Mouse (Mus musculus): Measurements from ENCODE around the gene Cdca4. TPM values are rescaled to one million over a fixed set of nuclear protein-coding genes. Genes with fewer than 3 reads are reported as not detected.
"Not testable (repeated sequence)": the region's sequence is repeated elsewhere in the genome, so short reads cannot be mapped to it uniquely, and the experiment has no call there.

Cdca4 gene
- total RNA-seq, 2 experiments from 2014 or later = 52.4 to 82.7 TPM

DNA sequence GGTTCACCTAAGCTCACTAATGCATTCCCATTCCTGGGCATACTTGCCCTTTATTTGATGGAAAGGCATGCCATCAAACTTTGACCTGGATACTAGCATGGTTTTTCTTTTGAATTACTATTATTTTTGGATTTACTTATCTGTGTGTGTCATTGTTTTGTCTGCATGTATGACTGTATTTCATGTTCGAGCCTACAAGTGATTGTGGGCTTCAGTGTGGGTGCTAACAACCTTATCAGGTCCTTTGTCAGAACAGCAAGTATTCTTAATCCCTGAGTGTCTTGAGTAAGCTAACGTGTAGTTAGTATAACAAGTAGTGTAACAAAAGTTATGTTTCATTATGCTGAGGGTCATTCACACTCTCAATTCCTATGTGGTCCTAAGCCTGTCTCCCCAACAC is 918 bp upstream of the Cdca4 start:
- ATAC-seq (replicated peaks; ENCODE audit: low FRiP score, low TSS enrichment, poor library complexity, severe bottlenecking) = no peak

DNA sequence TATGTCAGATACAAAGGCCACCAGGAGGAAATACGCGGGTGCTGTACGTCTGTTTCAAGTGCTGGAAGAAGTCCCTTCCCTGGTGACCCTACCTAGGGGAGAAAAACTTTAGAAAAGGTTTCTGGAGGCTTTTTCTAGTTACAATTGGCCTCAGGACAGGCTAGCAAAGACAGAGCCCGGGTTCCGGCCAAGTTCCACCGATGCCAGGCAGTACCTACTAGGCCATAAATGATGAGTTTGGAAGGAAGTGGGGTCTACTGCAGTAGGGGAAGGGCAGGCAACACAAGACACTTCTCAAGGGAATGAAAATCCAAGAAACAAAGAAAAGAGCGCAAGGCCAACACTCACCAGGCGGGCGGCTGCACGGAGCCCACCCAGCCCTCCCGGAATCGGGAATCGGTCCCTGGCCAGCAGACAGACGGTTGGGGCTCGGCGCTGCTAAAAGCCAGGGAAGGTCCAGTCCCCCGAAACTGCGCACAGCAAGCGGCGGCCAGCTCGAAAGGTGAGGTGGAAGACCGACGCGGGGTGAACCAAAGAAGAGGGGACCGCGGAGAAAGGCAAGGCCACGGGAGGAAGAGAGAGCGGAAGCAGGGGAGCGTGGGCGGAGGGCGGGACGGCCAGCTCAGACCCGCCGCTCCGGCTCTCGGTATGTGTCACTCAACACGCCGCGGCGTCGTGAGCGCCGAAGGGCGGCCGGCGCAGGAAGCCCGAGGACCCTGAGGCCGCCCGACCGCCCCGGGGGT is 551 bp downstream of the Cdca4 start:
- ATAC-seq (replicated peaks; ENCODE audit: low FRiP score, low TSS enrichment, poor library complexity, severe bottlenecking) = peak; percentile 37

DNA sequence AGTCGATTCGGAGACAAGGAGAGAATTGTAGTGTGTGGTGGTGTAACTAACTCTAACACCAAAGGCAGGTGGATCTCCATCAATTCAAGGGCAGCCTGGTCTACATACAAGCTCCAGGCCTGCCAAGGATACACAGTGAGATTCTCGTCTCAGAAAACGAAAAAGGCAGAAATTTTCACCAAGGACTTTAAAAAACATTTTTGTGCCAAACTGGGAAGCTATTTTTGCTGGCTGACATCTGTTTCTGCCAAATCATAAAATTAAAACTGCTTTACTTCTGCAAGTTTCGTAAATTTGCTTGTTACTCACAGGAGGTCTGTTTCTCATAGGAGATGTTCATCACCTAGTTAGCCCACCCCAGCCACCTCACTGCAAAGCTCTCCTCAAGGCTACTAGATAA is 3.3 kb downstream of the Cdca4 start:
- ATAC-seq (replicated peaks; ENCODE audit: low FRiP score, low TSS enrichment, poor library complexity, severe bottlenecking) = no peak

DNA sequence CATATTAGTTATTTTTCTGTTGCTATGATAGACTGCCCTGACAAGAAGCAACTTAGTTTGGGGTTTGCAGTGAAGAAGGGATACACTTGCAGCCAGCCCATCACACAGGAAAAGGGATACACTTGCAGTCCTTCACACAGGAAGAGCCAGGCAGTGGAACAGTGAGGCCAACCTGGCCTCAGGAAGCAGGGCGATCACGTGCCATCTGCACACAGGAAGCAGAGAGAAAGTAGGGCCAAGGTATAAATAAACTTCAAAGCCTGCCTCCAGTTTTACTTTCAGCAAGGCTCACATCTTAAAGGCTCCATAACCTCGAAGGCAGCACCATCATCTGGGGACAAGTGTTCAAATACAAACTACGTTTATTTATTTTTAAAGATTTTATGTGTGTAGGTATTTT is 6.0 kb downstream of the Cdca4 start:
- ATAC-seq (replicated peaks; ENCODE audit: low FRiP score, low TSS enrichment, poor library complexity, severe bottlenecking) = no peak

DNA sequence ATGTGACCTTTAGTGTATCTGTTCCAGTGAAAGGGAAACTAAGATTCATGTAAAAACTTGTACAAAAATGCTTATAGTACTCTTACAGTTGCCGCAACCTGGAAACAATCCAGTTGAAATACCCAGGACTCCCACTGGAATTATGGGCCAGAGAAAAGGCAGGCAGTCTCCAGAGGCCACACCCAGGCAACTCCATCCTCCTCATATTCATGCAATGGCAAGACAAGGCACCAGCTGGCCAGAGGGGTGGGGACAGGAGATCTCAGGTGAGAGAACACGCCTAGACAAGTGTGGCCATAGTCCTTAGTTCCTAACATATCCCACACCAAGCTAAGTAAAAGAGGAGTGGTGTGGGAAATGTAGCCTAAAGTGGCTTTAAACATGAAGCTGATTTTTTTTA is 6.5 kb downstream of the Cdca4 start:
- ATAC-seq (replicated peaks; ENCODE audit: low FRiP score, low TSS enrichment, poor library complexity, severe bottlenecking) = no peak

DNA sequence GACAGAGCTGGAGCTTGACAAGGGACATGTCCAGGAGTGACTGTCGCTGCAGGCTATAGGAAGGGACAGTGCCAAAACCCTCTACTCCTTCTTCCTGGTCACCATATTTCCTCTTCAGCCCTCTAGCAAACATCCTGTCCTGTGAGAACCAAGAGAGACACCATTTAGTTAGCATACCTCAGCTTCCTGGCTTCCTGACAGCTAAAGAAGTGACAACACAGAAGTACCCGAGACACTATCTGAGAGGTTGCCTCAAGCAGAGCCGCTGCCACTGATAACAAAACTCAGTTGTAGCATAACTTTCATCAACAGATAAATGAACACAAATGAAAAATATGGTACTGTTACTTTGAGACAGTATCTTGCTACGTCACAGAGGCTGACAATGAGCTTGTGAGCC is 7.2 kb downstream of the Cdca4 start:
- peak; percentile 51 for ATAC-seq (replicated peaks; ENCODE audit: low FRiP score, low TSS enrichment, poor library complexity, severe bottlenecking)

DNA sequence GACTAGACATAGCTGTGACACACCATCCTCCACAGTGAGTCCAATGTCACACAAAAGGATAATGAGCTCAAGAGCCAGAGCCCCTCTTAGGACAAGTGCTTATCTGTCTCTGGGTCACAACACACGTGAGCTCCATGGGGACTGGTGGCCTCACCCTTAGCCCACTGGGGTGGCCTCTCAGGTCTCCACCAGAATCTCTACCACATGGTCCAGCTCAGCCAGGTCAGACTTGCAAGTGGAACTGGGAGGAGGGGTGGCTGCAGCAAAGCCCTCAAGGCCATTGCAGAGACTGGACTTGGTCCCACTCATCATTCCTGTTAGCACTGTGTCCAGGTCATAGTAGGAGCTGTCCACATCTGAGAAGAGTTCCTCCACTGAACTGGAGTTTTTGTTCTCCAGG is 8.0 kb downstream of the Cdca4 start:
- no peak for ATAC-seq (replicated peaks; ENCODE audit: low FRiP score, low TSS enrichment, poor library complexity, severe bottlenecking)

DNA sequence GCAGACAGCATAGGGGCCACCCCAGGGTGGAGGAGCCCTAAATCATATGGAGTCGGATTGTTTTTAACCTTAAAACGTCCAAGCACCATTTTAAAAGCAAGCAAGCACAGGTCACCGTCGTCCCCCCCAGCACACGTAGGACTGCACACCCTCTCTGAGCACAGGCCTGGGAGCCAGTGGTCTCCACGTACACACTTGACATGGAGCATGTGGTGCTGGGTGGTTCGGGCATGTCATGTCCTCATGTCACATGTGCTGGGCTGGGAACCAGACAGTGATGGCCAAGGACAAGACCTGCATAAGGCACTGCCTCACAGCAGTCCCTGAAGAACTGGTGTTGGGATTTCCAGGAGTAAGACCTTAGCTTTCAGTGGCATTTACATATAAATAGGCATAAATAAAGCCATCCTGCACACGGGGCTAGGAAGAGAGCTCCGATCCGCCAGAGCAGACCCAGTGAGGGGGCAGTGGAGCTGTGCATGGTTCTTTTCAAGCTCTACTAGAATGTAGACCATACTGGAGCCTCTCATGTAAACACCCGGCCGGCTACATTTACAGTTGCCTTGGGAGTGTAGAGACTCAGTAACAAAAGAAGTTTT is 8.7 kb downstream of the Cdca4 start:
- no peak for ATAC-seq (replicated peaks; ENCODE audit: low FRiP score, low TSS enrichment, poor library complexity, severe bottlenecking)

DNA sequence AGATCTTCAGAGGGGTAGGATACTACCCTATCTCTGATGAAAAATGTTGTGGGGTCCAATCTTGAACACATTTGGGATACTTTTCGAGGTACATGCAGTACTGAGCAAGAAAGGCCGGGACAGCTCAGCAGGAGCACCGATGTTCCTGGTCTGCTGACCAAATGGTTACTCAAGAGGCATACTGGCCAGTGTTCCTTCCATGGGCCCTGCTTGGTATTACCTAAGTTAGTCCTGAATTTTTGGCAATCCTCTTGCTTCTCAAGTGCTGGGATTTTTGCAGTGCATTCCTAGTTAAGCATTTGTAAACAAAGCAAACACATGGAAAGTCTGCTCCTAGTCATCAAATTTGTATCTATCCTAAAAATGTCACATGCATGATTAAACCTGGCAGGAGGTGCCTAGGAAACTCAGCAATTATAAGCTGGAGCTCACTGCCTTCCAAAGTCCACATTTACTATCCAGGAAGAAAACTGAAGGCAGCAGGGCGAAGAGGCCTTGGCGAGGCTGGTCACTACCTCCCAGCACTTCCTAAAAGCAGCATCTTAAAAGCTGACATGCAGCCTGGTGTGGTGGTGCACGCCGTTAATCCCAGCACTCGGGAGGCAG is 10.1 kb downstream of the Cdca4 start:
- ATAC-seq (replicated peaks; ENCODE audit: low FRiP score, low TSS enrichment, poor library complexity, severe bottlenecking) = no peak

DNA sequence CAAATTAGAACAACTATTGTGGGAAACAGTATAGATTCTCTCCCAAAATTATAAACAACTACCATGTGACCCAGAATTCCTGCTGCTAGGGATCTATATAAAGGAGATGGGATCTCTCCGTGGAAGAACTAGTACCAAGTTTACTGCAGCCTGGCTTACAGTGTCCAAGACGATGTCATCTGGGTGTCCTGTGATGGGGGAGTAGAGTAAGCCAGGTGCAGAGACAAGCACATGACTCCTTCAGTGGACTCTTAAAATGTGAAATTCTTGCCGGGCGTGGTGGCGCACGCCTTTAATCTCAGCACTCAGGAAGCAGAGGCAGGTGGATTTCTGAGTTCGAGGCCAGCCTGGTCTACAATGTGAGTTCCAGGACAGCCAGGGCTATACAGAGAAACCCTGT is 12.4 kb downstream of the Cdca4 start:
- not testable (repeated sequence) for ATAC-seq (replicated peaks; ENCODE audit: low FRiP score, low TSS enrichment, poor library complexity, severe bottlenecking)

DNA sequence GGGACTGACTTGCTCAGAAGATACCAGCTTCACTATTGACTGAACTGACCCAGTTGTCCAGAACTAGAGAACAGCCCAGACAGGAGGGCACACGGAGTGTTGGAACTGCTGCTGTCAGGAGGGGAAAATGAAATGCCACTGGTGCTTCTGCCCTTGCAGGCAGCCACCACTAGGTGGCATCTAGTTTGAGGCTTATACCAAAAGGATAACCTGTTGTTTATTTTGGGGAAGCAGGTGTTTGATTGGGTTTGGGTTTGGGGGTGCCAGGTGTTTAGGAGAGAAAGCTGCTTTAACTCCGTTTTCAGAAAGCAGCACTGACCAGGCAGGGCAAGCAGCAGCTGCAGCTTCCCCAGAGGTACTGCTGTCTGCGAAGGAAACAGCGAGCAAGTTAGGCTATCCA is 12.9 kb downstream of the Cdca4 start:
- ATAC-seq (replicated peaks; ENCODE audit: low FRiP score, low TSS enrichment, poor library complexity, severe bottlenecking) = peak; percentile 65; the same call in 1 of the 2 replicates

DNA sequence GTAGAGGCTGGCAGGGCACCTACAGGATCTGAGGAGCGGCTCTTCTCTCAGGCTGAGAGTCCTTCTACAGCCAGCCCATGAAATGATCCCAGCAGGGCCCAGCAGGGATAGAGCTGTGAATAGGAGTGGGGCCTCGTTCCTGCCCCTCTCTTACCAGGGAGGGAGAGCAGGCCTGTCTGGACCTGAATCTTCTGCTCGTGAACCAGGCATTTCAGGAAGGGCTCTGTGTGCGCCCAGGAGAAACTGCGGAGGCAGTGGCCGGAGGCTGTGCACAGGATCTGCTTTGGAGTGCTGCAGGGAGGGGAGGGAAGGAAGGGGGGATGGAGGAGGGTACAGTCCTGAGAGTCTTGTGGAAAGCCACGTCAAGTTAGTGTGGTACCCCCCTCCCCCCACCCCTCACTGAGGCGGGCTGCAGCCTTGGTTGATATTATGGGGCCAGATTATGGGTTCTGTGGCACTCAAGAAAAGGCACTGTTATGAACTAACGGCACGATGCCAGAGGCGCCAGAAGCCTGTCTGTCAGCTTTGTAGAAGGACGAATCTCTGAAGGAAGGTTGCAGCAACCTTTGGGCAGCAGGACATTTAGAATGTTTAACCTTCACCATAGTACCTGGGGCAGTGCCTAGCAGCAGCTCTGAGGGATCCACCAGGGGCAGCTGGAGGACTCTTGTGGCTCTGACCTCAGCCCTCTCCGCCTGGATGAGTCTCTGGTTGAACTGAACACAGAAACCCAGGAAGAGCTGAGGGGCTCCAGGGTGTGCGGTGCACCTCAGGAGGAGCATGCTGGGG is 14.3 kb downstream of the Cdca4 start:
- ATAC-seq (replicated peaks; ENCODE audit: low FRiP score, low TSS enrichment, poor library complexity, severe bottlenecking) = no peak

DNA sequence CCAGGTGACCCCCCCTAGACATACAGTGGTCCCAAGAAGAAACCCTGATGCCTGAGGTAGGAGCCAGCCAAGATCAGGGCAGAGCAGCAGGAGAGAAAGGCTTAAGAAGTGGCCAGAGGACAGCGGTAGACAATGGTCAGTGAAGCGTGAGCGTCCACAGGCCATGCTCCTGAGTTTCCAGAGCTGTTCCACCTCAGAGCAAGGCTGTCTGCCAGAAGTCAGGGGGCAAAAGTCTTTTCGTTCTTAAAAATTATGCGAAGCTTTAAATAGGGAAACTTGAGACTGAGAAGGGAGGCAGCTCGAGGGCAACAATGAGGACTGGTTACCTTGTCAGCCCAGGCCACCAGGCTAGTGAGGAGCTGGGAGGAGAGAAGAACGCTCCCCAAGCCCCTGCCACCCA is 15.9 kb downstream of the Cdca4 start:
- no peak for ATAC-seq (replicated peaks; ENCODE audit: low FRiP score, low TSS enrichment, poor library complexity, severe bottlenecking)

DNA sequence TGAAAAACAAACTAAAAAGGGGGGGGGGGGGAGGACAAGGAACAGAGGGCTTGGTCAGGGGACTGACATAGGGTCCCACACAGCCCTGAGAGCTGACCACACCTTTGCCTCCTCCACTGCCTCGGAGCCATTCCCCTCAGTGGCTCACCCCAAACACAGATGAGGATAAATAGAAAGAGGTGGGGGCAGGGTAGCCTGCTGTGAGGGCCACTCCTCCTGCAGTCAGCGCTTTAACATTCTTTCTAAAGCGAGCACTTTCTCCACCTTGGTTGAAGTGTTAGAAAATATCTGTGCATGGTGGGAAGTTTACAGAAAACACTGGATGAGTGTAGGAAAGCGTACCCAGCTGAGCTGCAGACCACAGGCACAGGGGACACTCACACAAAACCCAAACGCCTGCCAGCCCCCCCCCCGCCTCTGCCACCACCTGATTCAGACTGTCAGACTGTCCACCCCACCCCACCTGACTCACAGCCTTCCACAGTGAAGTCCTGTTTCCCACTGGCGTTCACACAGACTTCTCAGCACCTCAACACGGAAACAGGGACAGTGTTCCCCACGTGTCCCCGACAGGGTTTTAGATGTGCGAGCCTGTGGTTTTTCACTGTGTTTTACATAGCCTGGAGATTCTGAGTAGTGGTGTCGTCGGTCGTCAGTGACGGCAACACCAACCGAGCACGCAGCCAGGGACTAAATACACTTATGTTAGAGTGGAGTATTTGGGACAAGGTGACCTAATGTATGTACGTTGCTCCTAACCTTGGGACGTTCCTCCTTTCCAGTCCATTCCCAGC is 18.9 kb downstream of the Cdca4 start:
- ATAC-seq (replicated peaks; ENCODE audit: low FRiP score, low TSS enrichment, poor library complexity, severe bottlenecking) = no peak

DNA sequence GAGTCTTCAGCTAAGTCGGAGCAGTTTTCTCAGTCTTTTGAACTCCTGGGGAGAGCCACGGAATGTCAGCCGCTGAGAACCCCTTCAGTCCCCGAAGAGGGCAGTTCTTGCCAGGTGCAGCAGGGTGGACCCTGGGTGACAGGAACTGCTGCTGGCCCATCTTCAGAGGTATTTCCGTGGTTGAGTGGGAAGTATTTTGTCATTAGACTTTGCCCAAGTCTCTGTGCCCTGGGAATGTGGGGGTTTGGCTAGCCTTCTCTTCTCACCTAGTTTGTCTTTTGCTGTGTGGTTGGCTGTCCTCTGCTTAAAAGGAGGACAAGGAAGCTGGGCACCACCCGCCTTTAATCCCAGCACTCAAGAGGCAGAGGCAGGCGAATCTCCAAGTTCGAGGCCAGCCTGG is 19.6 kb downstream of the Cdca4 start:
- ATAC-seq (replicated peaks; ENCODE audit: low FRiP score, low TSS enrichment, poor library complexity, severe bottlenecking) = no peak

DNA sequence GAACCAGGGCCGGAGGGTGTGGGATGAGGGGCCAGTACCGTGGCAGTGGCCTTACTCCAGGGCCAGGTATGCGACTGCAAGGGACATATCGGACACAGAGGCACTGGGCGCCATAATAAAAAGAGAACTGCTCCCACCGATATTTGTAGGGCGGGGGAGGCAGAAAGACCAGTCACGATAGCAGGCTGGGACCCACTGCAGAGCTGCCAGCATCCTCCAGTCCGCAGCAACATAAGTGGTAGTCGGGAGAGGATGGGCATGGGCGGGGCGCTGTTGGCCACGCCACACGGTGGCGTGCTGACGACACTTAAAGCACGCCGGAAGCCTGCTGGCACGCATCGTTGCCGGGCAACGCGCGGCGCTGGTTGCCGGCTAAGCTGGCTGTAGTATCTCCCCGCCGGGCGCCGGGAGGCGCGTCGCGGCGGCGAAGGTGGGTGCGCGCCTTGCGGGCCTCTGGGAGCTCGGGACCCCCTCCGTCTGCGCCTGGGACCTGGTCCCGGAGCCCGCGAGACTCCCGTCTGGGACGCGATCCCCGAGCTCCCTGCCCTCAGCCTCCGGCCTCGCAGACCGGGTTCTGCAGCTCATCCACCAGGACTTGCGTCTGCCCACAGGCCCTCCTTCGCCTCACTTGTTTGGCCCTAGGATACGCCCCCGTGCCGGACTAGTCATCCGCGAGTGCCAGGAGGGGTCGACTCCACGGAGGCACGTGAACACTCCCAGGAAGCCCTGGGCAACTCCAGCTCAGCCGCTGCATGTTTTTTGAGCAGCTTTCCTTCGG is 20.4 kb downstream of the Cdca4 start, which contains the start of gene Clba1:
Gene Clba1, plus strand, starts transcription at position 351 of the 778 bp plus-strand sequence.
- peak; percentile 89 for ATAC-seq (replicated peaks; ENCODE audit: low FRiP score, low TSS enrichment, poor library complexity, severe bottlenecking)

DNA sequence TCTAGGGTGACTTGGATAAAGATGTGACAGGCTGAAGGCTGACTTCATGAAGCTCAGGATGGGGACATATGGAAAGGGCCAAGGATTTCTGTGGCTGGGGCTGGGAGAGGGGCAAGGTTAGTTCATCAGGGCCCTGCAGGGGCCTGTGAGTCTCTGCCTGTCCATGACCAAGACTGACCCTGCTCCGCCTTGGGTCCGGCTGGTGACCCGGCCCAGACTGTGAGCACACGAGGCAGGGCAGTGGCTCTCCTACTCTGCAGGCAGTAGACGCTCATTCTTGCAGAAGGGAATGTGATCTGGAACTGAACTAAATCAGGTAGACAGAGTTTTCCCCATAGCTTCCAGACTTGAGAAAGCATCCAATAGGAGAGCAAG is 21.0 kb downstream of the Cdca4 start:
- ATAC-seq (replicated peaks; ENCODE audit: low FRiP score, low TSS enrichment, poor library complexity, severe bottlenecking) = no peak

DNA sequence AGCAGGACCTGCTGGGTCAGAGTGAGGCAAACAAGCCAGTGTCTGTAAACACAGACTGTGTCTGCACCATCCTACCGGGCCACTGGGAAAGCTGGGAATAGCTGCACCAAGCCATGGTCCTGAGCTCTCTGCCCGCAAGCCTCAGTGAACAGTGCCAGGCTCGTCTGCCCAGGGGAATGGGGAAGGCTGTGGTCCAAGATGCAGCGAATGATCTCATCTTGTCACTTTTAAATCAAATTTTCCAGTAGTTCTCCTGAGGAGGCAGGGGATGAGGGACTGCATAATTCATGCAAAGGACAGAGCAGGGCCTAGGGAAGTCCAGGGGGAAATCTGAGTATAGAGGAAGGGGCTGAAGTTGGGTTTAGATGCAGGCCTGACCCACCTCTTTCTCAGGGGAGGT is 21.4 kb downstream of the Cdca4 start:
- no peak for ATAC-seq (replicated peaks; ENCODE audit: low FRiP score, low TSS enrichment, poor library complexity, severe bottlenecking)

DNA sequence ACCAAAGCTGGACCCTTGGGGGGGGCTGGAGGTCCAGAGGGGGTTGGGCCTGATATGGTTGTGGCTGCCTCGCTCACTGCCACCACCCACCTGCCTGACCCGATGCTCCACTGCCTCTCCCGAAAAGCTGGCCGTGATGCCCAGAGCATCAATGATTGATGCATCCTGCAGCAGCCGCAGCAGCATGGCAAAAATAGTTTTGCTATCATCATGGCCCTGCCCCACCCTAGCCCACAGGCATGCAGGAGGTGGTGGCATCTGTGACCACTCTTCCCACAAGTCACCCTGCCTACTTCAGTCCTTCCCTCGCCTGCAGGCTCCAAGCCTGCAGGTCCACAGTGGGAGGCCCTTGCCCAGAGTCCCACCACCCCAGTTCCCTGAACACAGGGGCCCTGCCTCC is 23.2 kb downstream of the Cdca4 start:
- ATAC-seq (replicated peaks; ENCODE audit: low FRiP score, low TSS enrichment, poor library complexity, severe bottlenecking) = 0 out of 2 replicates have a peak, but pooled peaks have one; percentile 4

Measured in megakaryocyte-erythroid progenitor cell, adult 5-6 weeks (primary cell).